Mouse (Mus musculus) kidney, adult 2 months (tissue): ENCODE measurements around the gene Sla2. TPM values are rescaled to one million over a fixed set of nuclear protein-coding genes. Genes with fewer than 3 reads are reported as not detected.
"Not testable (repeated sequence)": the region's sequence is repeated elsewhere in the genome, so short reads cannot be mapped to it uniquely, and the experiment has no call there.

ENCODE experiments used
- DNase-seq: peaks from one replicate; pipeline ENCODE4 v3.0.0; 2021
- H3K27ac ChIP-seq: fragments of 200-500 bp; 2 replicates; pipeline ENCODE4 v1.5.1; 2012; ENCODE audit warnings: low read depth, low read length, control low read depth, inconsistent platforms; ENCODE audit not compliant: insufficient read depth
- H3K27me3 ChIP-seq: fragments of 200-500 bp; replicated peaks from 2 replicates; pipeline ENCODE4 v1.6.1; 2012; ENCODE audit warnings: mild to moderate bottlenecking, moderate library complexity, low read length, inconsistent platforms; ENCODE audit not compliant: control insufficient read depth, insufficient read depth
- H3K36me3 ChIP-seq: fragments of 200-500 bp; 2 replicates; pipeline ENCODE4 v1.6.1; 2012; ENCODE audit warnings: mild to moderate bottlenecking, moderate library complexity, low read length, inconsistent platforms; ENCODE audit not compliant: control insufficient read depth, insufficient read depth
- H3K4me1 ChIP-seq: fragments of 200-500 bp; 2 replicates; pipeline ENCODE4 v1.6.1; 2011; ENCODE audit warnings: low read length; ENCODE audit not compliant: control insufficient read depth, insufficient read depth
- H3K4me3 ChIP-seq: fragments of 200-500 bp; 2 replicates; pipeline ENCODE4 v1.5.1; 2011; ENCODE audit warnings: mild to moderate bottlenecking, low read depth, low read length, control low read depth; ENCODE audit not compliant: insufficient read depth
- CTCF ChIP-seq: fragments of 200-500 bp; conservative IDR thresholded peaks from 2 replicates; pipeline ENCODE4 v1.5.1; 2011; ENCODE audit warnings: low read depth, mild to moderate bottlenecking, control low read depth, low read length, moderate library complexity, mixed read lengths; ENCODE audit not compliant: insufficient read depth, insufficient read length
- POLR2A ChIP-seq: fragments of 200-500 bp; IDR thresholded peaks from one replicate; pipeline ENCODE4 v1.6.1; 2011; ENCODE audit warnings: low read depth, low read length, control low read depth
- WGBS: fragments of 180-500 bp; shearing (Covaris S2); methylation state at CpG from one replicate; pipeline ENCODE4 v1.1.7; 2018; 5-methylcytosine and 5-hydroxymethylcytosine counted together
- polyA plus RNA-seq: library from polyadenylated mRNA; depleted of rRNA; stranded (reverse); fragments of >200 nt; gene quantifications from 2 replicates; pipeline ENCODE4 v1.2.3, GENCODE M21; 2012

The Sla2 gene
- polyA plus RNA-seq, 1 experiment, result 0.67 TPM

DNA sequence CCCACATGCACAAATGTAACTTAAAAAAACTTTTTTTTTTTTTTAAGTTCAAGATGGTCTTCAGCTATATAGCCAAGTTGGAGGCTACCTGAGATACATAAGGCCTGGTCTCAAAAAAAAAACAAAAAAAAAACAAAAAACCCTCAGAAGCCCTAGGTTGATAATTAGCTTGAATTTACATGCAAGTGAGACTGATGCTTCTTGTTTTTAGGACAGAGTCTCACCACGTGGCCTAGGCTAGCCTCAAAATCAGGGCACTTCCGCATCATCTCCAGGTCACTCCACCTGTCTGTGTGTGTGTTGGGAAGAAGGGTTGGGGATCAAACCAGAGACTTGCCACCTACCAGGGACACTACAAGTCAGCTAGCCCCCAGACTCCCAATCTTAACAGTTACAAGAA lies 29.2 kb downstream of the Sla2 start, which contains the start of gene 4930518I15Rik:
Gene 4930518I15Rik, minus strand, starts transcription at position 112 of the 400 bp plus-strand sequence.
- Histone ChIP-seq H3K4me3 (no peak within 1 kb of the TSS), H3K4me1 (no peaks in the 10 kb centered on the region), H3K36me3 (no peaks in the 10 kb centered on the region), H3K27ac (no peak within 1 kb of the TSS), H3K27me3 (no peaks in the 10 kb centered on the region)
- no peak for DNase-seq
- WGBS, result 68% methylated on average over 2 of the region's 2 CpGs
- no peak for TF ChIP-seq CTCF
- TF ChIP-seq POLR2A, result no peak

DNA sequence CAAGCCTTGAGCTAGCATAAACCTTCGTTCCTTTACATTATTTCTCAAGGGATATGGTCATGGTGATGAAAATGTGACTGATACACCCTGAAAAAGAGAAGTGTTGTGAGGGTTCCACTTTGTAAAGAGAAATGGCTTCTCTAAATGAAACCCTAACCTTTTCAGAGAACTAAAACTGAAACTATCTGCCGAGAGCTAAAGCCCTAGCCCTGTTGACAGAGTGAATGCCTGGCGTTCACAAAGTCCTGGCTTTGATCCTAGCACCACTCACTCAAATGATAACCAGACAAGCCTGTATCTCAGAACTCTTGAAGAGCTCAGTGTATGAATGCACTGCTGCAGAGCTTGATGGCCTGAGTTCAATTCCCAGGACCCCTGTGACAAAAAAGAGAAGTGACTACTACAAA lies 29.6 kb downstream of the Sla2 start:
- H3K27ac ChIP-seq, result no peak overlapping the region
- TF ChIP-seq CTCF (no peak), POLR2A (no peak)
- H3K4me1 ChIP-seq, result no peaks in the 10 kb centered on the region
- no peaks in the 10 kb centered on the region for H3K36me3 ChIP-seq
- WGBS, result 76% methylated on average over 3 of the region's 3 CpGs
- no peaks in the 10 kb centered on the region for H3K27me3 ChIP-seq
- H3K4me3 ChIP-seq, result no peak overlapping the region
- DNase-seq, result no peak

DNA sequence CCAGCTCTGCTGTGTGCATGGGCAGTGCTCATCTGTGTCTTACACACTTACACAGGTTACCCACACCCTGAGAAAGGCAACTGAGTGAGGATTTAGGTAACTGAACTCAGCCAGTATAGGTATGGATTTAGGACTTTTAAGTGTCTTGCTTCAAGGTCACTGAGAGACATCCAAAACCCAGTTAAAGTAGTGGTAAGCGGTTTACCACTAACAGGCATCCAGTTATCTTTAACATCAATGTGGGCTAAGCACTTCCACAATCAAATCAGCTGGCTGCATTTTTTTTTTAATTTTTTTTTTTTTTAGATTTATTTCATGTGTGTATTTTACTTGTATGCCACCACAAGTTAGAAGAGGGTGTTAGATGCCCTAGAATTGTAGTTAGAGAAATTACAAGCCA lies 30.7 kb downstream of the Sla2 start:
- Histone ChIP-seq H3K27ac (no peak overlapping the region), H3K4me3 (no peak overlapping the region), H3K36me3 (no peaks in the 10 kb centered on the region), H3K27me3 (no peaks in the 10 kb centered on the region), H3K4me1 (no peaks in the 10 kb centered on the region)
- WGBS, result 93% methylated on average over 1 of the region's 1 CpGs
- TF ChIP-seq CTCF (no peak), POLR2A (no peak)
- no peak for DNase-seq

DNA sequence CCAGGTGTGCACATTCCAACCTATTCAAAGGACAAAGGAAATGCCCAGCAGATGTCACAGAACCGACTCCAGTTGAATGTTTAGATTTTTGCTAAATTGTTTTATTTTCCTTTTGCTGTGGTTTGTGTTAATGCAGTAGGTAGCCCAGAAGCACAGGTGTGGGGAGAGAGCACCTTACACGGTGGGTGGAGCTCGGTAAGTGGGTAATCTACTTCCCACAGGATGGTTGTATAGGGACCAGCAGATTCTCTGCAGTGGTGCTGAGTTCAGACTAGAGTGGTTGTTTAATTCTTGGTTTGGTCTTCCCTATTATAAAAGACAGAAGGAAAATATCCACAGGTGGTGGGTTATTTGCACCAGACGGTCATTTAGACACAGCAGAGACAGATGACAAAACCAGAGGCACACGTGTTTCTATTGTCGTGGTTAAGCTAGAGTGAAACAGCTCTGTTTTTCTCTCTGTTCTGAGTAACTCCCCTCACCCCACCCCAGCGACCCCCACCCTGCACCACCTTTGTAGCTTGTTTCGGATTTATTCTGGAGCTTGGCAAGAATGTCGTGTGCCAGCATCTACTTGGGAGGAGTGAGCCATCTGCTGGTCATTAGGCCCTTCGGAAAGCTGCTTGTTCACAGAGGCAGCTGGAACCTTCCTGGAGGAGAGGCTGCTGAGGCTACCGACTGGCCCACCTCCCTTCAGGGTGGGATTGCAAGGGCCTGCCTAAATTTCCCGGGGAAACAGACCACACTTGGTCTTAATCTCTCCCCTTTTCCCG lies 32.8 kb downstream of the Sla2 start:
- TF ChIP-seq CTCF, result peak; percentile 55

DNA sequence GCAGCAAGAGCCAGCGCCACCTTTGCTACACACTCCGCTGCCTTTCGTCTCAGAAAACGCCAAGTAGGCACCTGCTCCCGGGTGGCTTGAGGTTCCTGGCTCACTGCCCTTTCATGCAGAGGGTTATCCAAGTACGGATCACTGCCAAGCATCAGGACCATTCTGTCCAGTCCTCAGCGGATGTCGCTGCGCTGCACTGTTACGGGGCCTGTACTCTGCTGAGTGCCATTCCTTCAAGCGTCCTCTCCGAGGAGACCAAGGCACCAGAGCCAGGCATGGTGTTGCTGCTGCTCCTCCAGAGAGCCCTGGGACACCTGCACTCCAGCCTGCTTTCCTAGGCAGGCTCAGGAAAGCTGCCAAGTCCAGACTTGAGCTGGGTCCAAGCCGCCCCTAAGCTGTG lies 33.4 kb downstream of the Sla2 start:
- H3K4me3 ChIP-seq, H3K27ac ChIP-seq, H3K27me3 ChIP-seq, H3K4me1 ChIP-seq, H3K36me3 ChIP-seq: not testable (repeated sequence)
- 40% methylated on average over 9 of the region's 13 CpGs for WGBS
- DNase-seq, result peak; percentile 56

More for the DNA sequence above, 32.8 kb downstream of the Sla2 start:
- H3K4me1 ChIP-seq, H3K36me3 ChIP-seq, H3K27me3 ChIP-seq, H3K4me3 ChIP-seq, H3K27ac ChIP-seq: not testable (repeated sequence)
- 38% methylated on average over 13 of the region's 13 CpGs for WGBS
- peak; percentile 61 for DNase-seq

DNA sequence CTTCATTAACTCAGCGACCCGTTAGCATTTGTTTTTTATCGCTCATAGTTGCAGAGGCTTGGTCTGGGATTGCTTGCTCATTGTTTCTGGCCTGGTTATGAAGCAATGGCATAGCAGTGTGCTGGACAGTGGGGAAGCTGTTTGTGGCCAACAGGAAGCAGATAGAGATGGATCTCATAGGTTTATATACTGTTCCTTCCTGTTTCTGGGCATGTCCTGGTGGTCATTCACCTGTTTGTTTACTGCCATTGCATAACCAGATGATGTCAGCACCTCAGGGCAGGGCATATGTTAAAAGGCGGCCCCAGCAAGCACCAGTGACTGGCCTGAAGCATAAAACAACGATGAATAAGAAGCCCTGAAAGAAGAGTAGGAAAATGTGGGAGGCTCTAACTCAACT lies 36.5 kb downstream of the Sla2 start:
- Histone ChIP-seq H3K4me3 (no peak overlapping the region), H3K4me1 (no peaks in the 10 kb centered on the region; the same call in 1 of the 2 replicates), H3K27me3 (no peaks in the 10 kb centered on the region), H3K36me3 (no peaks in the 10 kb centered on the region), H3K27ac (no peak overlapping the region)
- no peak for TF ChIP-seq CTCF
- no peak for TF ChIP-seq POLR2A
- WGBS, result 71% methylated on average over 5 of the region's 5 CpGs
- DNase-seq, result no peak

DNA sequence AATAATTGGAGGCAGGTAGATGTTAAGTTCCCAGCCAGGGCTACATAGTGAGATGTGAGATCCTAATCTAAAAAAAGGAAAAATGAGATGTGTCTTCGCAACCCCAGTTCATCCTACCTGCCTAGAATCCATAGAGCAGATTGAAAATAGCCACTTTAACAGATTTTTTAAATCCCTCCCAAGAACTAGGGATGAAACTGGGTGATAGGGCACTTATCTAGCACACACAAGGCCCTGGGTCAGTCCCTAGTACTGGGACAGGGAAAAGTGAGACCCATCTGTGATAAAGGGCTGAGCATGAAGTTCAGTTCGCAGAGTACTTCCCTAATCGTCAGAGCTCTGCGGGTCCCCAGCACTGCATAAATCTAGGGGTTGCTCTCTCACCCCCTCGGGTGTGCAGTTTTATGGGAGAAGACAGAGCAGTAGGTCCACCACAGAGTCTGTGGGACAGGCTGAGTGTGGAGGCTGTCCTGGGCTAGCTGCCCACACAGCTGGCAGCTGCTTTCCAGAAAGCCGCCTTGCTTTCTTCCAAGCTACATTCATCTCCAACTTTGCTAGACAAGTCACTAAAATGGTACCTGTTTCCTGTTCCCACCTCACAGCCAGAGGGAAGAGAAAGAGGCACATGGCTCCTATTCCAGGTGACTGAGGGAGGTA lies 38.3 kb downstream of the Sla2 start:
- DNase-seq, result no peak
- no peaks in the 10 kb centered on the region; the same call in 1 of the 2 replicates for H3K4me1 ChIP-seq
- 71% methylated on average over 6 of the region's 6 CpGs for WGBS
- H3K27me3 ChIP-seq, result no peaks in the 10 kb centered on the region
- no peak overlapping the region for H3K4me3 ChIP-seq
- no peaks in the 10 kb centered on the region for H3K36me3 ChIP-seq
- no peak for TF ChIP-seq POLR2A
- no peak for TF ChIP-seq CTCF
- no peak overlapping the region for H3K27ac ChIP-seq
